Mouse (Mus musculus): ENCODE measurements at regions not wholly inside any gene's neighbourhood (a gene's known extent, or its start where the extent isn't known, plus 50 kb on each side); places are given as distances from the start of the nearest gene placed in this dataset.

GRCm38 (mm10) chr13:60051866-60052265 is 125.3 kb downstream of the Gas1 start:
- Histone ChIP-seq H3K4me1 (peaks cover 17% of the 10 kb centered on the region), H3K27ac (replicated peaks) (no peak overlapping the region)
- whole genome bisulfite sequencing: 73% methylated on average over 1 of the region's 1 CpGs

GRCm38 (mm10) chr13:60050799-60051580 is 126.2 kb downstream of the Gas1 start:
- no peak for DNase-seq (ENCODE audit: low spot score)

More at GRCm38 (mm10) chr13:60051866-60052265, 125.3 kb downstream of the Gas1 start:
- no peak for DNase-seq (ENCODE audit: low spot score)
- H3K27me3 ChIP-seq (ENCODE audit: low read depth, poor library complexity, severe bottlenecking): no peaks in the 10 kb centered on the region; the same call in 1 of the 2 replicates
- H3K4me3 ChIP-seq: no peak overlapping the region
- no peaks in the 10 kb centered on the region for H3K9me3 ChIP-seq (replicated peaks)
- no peaks in the 10 kb centered on the region for H3K36me3 ChIP-seq

GRCm38 (mm10) chr13:60049703-60050102 is 127.5 kb downstream of the Gas1 start:
- H3K27ac ChIP-seq (replicated peaks): no peak overlapping the region
- no peak overlapping the region for H3K4me3 ChIP-seq
- no peaks in the 10 kb centered on the region for H3K9me3 ChIP-seq (replicated peaks)
- H3K36me3 ChIP-seq: no peaks in the 10 kb centered on the region
- 70% methylated on average over 3 of the region's 3 CpGs for WGBS
- peaks cover 31% of the 10 kb centered on the region for H3K4me1 ChIP-seq
- no peak for DNase-seq (ENCODE audit: low spot score)
- no peaks in the 10 kb centered on the region; the same call in 1 of the 2 replicates for H3K27me3 ChIP-seq (ENCODE audit: low read depth, poor library complexity, severe bottlenecking)

More at GRCm38 (mm10) chr13:60050799-60051580, 126.2 kb downstream of the Gas1 start:
- Histone ChIP-seq H3K4me3 (no peak overlapping the region), H3K4me1 (peaks cover 19% of the 10 kb centered on the region), H3K27ac (replicated peaks) (peak overlapping the region; percentile 10; the same call in 1 of the 2 replicates), H3K36me3 (no peaks in the 10 kb centered on the region), H3K9me3 (replicated peaks) (no peaks in the 10 kb centered on the region), H3K27me3 (ENCODE audit: low read depth, poor library complexity, severe bottlenecking) (no peaks in the 10 kb centered on the region; the same call in 1 of the 2 replicates)
- 67% methylated on average over 9 of the region's 9 CpGs for WGBS

- no peaks in the 10 kb centered on the region for H3K9me3 ChIP-seq (replicated peaks)
- H3K4me1 ChIP-seq: peaks cover 36% of the 10 kb centered on the region
- peak overlapping the region; percentile 46; the same call in 1 of the 2 replicates for H3K27ac ChIP-seq (replicated peaks)
- no peak overlapping the region for H3K4me3 ChIP-seq
- whole genome bisulfite sequencing: 66% methylated on average over 9 of the region's 9 CpGs
- no peak for DNase-seq (ENCODE audit: low spot score)
- H3K36me3 ChIP-seq: no peaks in the 10 kb centered on the region
- no peaks in the 10 kb centered on the region; the same call in 1 of the 2 replicates for H3K27me3 ChIP-seq (ENCODE audit: low read depth, poor library complexity, severe bottlenecking)
These were observed 129.1 kb downstream of the Gas1 start for GRCm38 (mm10) chr13:60047791-60048730.

GRCm38 (mm10) chr13:60045752-60046151 is 131.4 kb downstream of the Gas1 start:
- WGBS: 55% methylated on average over 4 of the region's 4 CpGs
- Histone ChIP-seq H3K36me3 (no peaks in the 10 kb centered on the region), H3K4me1 (peaks cover 33% of the 10 kb centered on the region), H3K27ac (replicated peaks) (no peak overlapping the region), H3K4me3 (no peak overlapping the region), H3K27me3 (ENCODE audit: low read depth, poor library complexity, severe bottlenecking) (no peaks in the 10 kb centered on the region; the same call in 1 of the 2 replicates), H3K9me3 (replicated peaks) (no peaks in the 10 kb centered on the region)
- DNase-seq (ENCODE audit: low spot score): no peak

- Histone ChIP-seq H3K36me3 (no peaks in the 10 kb centered on the region), H3K9me3 (replicated peaks) (no peaks in the 10 kb centered on the region), H3K27ac (replicated peaks) (no peak overlapping the region), H3K27me3 (ENCODE audit: low read depth, poor library complexity, severe bottlenecking) (no peaks in the 10 kb centered on the region; the same call in 1 of the 2 replicates), H3K4me1 (peaks cover 29% of the 10 kb centered on the region), H3K4me3 (no peak overlapping the region)
- 60% methylated on average over 6 of the region's 6 CpGs for WGBS
- no peak for DNase-seq (ENCODE audit: low spot score)
These were observed 132.3 kb downstream of the Gas1 start for GRCm38 (mm10) chr13:60044876-60045275.

- Histone ChIP-seq H3K27me3 (ENCODE audit: low read depth, poor library complexity, severe bottlenecking) (no peaks in the 10 kb centered on the region), H3K9me3 (replicated peaks) (no peaks in the 10 kb centered on the region), H3K4me3 (no peak overlapping the region), H3K4me1 (peaks cover 19% of the 10 kb centered on the region), H3K27ac (replicated peaks) (no peak overlapping the region), H3K36me3 (no peaks in the 10 kb centered on the region)
- DNase-seq (ENCODE audit: low spot score): no peak
- 85% methylated on average over 2 of the region's 2 CpGs for WGBS
These were observed 134.7 kb downstream of the Gas1 start for GRCm38 (mm10) chr13:60042443-60042842.

- DNase-seq (ENCODE audit: low spot score): no peak
- Histone ChIP-seq H3K36me3 (no peaks in the 10 kb centered on the region), H3K27me3 (ENCODE audit: low read depth, poor library complexity, severe bottlenecking) (no peaks in the 10 kb centered on the region), H3K4me3 (no peak overlapping the region), H3K9me3 (replicated peaks) (no peaks in the 10 kb centered on the region), H3K4me1 (no peaks in the 10 kb centered on the region), H3K27ac (replicated peaks) (no peak overlapping the region)
- 90% methylated on average over 7 of the region's 7 CpGs for WGBS
These were observed 141.5 kb downstream of the Gas1 start for GRCm38 (mm10) chr13:60035536-60036130.

GRCm38 (mm10) chr13:60033116-60033515 is 144.0 kb downstream of the Gas1 start:
- no peaks in the 10 kb centered on the region for H3K36me3 ChIP-seq
- no peaks in the 10 kb centered on the region for H3K4me1 ChIP-seq
- H3K27me3 ChIP-seq (ENCODE audit: low read depth, poor library complexity, severe bottlenecking): no peaks in the 10 kb centered on the region
- H3K4me3 ChIP-seq: no peak overlapping the region
- DNase-seq (ENCODE audit: low spot score): no peak
- 82% methylated on average over 2 of the region's 2 CpGs for WGBS
- H3K27ac ChIP-seq (replicated peaks): no peak overlapping the region
- peaks cover 10% of the 10 kb centered on the region for H3K9me3 ChIP-seq (replicated peaks)

- H3K9me3 ChIP-seq (replicated peaks): peaks cover 10% of the 10 kb centered on the region
- no peak overlapping the region for H3K27ac ChIP-seq (replicated peaks)
These were observed 144.6 kb downstream of the Gas1 start for GRCm38 (mm10) chr13:60032586-60032985.

GRCm38 (mm10) chr13:60029591-60029990 is 147.6 kb downstream of the Gas1 start:
- H3K36me3 ChIP-seq: no peaks in the 10 kb centered on the region
- WGBS: 93% methylated on average over 9 of the region's 9 CpGs
- H3K4me3 ChIP-seq: no peak overlapping the region
- H3K9me3 ChIP-seq (replicated peaks): peaks cover 10% of the 10 kb centered on the region
- no peak overlapping the region for H3K27ac ChIP-seq (replicated peaks)
- no peaks in the 10 kb centered on the region for H3K4me1 ChIP-seq
- no peak for DNase-seq (ENCODE audit: low spot score)
- H3K27me3 ChIP-seq (ENCODE audit: low read depth, poor library complexity, severe bottlenecking): no peaks in the 10 kb centered on the region

More at GRCm38 (mm10) chr13:60032586-60032985, 144.6 kb downstream of the Gas1 start:
- no peaks in the 10 kb centered on the region for H3K4me1 ChIP-seq
- H3K4me3 ChIP-seq: no peak overlapping the region
- DNase-seq (ENCODE audit: low spot score): no peak
- no peaks in the 10 kb centered on the region for H3K36me3 ChIP-seq
- H3K27me3 ChIP-seq (ENCODE audit: low read depth, poor library complexity, severe bottlenecking): no peaks in the 10 kb centered on the region
- WGBS: 90% methylated on average over 5 of the region's 5 CpGs

GRCm38 (mm10) chr13:60020175-60020487 is 157.0 kb downstream of the Gas1 start:
- no peaks in the 10 kb centered on the region for H3K9me3 ChIP-seq (replicated peaks)
- no peak for DNase-seq (ENCODE audit: low spot score)
- H3K27ac ChIP-seq (replicated peaks): peak overlapping the region; percentile 74
- H3K27me3 ChIP-seq (ENCODE audit: low read depth, poor library complexity, severe bottlenecking): no peaks in the 10 kb centered on the region
- 38% methylated on average over 5 of the region's 5 CpGs for WGBS
- H3K4me1 ChIP-seq: peaks cover 22% of the 10 kb centered on the region
- H3K4me3 ChIP-seq: no peak overlapping the region
- no peaks in the 10 kb centered on the region for H3K36me3 ChIP-seq
